Mouse (Mus musculus): ENCODE data around the gene Tef.
A peak's percentile ranks its signal among the peaks of the same experiment; 100 is the strongest.

Gene Tef

DNA sequence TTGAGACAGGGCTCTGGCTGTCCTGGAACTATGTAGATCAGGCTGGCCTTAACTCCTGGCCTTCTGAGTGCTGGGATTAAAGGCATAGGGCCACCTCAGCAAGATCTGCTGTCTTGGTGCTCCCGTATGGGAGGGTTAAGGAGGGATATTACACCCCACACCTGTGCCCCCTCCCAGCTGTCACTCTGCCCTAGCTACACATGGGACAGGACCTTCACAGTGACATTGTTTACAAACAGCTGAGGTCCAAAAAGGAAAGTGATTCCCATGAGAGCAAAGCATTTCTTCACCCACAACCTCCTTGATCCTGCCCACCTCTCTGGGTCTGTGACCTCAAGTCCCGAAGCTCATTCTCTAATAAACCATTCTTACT, 27.0 kb downstream of the Tef start:
- DNase-seq (ENCODE audit: low spot score), result no peak

DNA sequence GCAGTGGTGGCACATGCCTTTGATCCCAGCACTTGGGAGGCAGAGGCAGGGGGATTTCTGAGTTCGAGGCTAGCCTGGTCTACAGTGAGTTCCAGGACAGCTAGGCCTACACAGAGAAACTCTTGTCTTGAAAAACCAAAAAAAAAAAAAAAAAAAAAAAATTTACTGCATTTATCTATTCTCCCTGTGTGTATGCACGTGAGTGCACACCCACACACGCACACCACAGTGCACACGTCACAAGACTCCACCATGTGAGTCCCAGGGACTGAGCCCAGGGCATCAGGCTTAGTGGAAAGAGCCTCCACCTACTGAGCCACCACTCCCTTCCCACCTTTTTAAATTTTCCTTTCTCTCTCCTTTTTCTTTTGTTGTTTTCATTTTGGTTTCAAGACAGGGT, 28.3 kb downstream of the Tef start:
- no peak for DNase-seq (ENCODE audit: low spot score)

DNA sequence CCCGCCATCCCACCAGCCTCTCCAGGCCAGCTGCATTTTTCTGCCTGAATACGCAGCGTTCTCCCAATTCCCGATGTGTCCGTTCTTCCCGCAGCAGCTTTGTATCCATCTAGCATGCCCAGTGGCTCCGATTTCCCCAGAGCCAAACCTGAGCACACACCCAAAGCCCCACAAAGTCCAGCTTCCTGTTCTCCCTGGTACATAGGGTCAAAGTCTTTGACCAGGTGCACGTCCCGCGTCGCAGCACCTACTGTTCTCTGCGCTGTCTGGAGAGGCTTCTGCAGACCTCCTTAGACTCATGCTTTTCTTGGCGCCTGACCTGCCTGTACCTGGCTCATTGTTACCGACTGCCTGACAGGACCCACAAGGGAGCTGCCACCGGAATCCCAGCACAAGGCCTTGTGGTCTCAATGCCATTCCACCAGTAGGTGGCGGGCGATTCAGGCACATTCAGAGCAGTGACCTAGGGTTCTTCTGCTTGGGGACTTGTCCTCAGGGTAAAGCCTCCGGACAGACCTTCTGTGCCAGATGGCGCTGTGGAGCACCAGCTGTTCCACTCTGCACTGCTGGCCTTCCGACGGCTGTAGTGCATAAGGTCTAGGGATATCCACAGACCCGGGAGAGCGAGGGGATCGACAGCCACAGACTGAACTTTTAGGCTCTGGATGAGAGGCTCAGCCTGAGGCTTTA, 29.1 kb downstream of the Tef start:
- peak; percentile 79 for DNase-seq (ENCODE audit: low spot score)

DNA sequence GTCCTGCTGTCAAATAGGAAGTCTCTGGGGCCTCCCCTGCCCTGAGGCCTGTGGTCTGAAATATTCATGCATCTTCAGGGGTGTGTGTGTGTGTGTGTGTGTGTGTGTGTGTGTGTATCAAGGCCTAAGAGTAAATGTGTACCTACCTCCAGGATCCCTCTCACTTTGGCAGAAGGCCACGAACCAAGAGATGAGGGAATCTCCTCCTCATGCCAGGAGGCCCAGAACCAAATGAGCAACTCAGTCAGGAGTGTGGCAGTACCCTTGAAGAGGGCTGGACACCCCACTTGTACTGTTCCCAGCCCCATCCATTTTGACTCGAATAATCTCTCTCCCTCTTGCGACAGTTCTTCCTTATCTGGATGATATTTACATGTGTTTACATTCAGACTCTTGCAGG, 30.0 kb downstream of the Tef start:
- no peak for DNase-seq (ENCODE audit: low spot score)

- no peak for DNase-seq (ENCODE audit: low spot score)
Observed at GRCm38 (mm10) chr15:81833481-81833880, 31.3 kb downstream of the Tef start.

GRCm38 (mm10) chr15:81834171-81834841, 32.1 kb downstream of the Tef start:
- no peak for DNase-seq (ENCODE audit: low spot score)

DNA sequence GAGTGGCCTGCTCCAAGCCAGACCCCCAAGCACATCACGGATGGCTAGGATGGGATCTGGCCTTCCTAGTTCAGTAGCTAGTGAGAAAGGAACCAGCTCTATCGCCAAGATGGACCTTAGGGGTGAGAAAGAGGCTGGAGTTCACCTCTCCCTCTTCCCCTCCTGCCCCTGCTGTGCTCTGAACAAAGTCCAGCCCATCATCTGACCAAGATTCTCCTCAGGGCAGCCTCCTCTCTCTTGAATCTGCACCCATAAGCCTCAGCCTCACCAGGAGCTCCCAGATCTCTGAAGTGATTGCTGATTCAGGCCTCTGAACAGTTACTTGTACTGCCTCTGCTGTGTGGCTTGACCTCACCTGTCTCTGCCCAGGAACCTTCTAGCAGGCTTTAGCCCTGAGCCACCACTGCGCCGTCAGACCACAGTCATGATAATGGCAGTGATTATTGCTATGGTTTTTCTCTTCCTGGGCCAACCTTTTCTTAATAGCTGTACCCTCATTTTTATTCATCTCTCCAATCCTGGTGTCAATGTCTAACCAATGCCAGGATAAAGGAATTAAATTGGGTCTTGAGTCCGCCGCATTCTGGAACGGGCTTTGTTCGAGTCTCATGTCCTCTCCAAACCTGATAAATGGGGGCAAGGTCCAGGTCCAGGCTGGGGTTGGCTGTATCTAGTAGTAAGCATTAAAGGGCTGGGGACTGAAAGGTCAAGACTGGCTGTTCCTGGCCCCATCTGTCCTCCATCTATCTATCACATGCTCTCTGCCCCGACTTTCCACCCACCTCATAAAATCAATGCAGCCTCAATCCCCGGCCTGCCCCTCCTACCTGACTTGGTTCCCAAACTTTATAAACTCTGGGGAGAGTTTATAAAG, 33.0 kb downstream of the Tef start:
- no peak for DNase-seq (ENCODE audit: low spot score)

DNA sequence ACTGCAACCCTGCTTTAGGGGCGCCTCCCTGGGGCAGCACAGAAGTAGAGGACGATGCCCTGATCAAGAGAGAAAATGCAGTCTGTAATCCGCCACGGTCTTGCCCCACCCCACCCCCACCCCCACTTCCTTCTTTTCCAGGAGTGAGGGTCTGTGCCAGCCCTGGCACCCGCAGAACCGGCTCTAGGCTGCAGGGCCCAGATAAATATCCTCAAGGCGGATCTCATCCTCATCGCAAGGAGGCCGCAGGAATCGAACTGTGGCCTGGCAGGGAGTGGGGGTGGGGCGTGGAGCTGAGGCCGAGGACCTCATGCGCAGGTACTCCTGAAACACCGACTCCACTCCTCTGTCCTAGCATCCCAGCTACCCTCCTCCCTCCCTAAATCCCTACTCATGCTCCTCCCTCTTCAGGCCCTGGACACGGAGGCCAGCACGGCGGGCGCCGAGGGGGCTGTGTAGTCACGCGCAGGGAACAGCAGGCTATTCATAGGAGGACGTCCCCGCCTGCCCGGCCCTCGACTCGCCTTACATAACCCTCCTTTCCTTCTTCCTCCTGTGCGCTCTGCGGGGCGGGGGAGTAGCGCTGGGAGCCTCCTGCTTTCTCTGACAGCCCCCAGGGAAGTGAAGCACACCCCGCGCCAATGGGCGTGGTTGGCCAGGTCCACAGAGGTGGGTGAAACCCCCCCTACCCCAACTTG, 34.1 kb downstream of the Tef start:
- no peak for DNase-seq (ENCODE audit: low spot score)

- no peak for DNase-seq (ENCODE audit: low spot score)
Observed at GRCm38 (mm10) chr15:81836966-81837920, 35.0 kb downstream of the Tef start.

GRCm38 (mm10) chr15:81838554-81839235, 36.5 kb downstream of the Tef start:
- DNase-seq (ENCODE audit: low spot score), result no peak

- no peak for DNase-seq (ENCODE audit: low spot score)
Observed at GRCm38 (mm10) chr15:81839634-81840033, 37.4 kb downstream of the Tef start.

- DNase-seq (ENCODE audit: low spot score), result no peak
Observed at GRCm38 (mm10) chr15:81840306-81840705, 38.1 kb downstream of the Tef start.

DNA sequence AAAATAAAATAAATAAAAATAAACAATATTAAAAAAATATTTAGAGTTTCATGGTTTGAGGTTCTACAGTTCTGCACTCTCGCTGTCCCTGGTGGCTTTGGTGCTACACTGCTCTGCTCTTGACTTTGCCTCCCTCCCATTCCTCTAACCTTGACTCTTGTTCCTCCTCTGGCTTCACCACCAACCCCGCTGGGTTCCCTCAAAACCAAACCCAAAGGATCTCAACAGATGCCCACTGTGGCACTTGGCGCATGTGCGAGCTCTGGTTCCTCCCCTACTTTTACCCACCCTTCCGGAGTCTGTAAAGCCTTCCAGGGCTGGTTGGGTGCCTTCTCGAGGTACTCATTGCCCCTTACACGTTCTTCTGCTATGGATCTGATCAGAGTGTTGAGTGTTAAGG, 40.1 kb downstream of the Tef start:
- DNase-seq (ENCODE audit: low spot score), result no peak

GRCm38 (mm10) chr15:81845033-81845625, 42.9 kb downstream of the Tef start:
- no peak for DNase-seq (ENCODE audit: low spot score)

DNA sequence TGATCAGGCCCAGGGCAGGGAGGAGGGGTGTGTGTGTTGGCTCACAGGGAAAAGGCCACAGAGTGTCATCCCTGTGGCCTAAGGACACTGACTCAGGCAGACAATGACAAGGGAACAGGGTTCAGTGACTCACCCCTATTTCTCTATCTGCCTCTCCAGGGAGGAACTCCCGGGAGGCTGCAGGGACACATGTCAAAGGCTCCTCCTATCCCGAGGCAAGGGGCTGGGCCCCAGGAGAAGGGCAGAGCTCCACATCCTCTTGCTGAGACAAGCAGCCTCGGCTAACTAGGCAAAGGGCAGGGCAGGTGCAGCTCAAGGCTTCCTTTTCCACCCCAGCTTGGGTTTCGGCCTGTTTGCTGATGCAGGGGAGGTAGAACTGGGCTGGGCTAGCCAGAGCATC, 43.5 kb downstream of the Tef start:
- no peak for DNase-seq (ENCODE audit: low spot score)

DNA sequence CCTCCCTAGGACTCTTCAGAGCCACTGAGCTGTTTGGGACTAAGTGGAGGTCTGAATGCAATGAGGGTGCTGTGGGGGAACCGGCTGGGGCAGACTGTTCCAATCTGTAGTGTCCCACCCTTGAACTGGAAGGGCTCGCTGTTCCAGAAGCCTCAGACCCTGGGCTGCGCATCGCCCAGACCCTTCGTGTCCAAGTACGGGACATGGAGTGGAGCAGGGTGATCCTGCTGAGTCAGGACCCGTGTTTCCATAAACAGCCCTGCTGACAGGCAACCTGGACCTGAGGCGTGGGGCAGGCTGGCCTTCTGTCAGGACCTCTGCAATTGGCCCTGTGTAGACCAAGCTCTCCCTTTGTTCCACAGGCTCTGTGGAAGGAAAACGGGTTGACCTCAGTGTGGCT, 44.5 kb downstream of the Tef start:
- no peak for DNase-seq (ENCODE audit: low spot score)

DNA sequence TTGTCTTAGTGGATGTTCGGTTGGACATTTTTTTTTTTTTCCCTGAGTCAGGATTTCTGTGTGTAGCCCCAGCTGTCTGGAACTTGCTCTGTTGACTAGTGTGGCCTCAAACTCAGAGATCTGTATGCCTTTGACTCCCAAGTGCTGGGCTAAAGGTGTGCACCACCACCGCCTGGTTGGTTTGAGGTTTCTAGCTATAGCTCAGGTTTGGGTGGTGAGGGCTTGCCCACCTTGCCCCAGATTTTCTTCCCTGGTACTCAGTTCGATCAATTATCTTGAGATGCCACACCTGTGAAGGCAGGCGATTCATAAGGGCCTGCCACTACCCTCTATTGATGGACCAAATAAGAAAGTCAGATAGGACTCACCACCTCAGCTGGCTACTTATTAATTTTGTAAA, 44.9 kb downstream of the Tef start:
- DNase-seq (ENCODE audit: low spot score), result no peak

DNA sequence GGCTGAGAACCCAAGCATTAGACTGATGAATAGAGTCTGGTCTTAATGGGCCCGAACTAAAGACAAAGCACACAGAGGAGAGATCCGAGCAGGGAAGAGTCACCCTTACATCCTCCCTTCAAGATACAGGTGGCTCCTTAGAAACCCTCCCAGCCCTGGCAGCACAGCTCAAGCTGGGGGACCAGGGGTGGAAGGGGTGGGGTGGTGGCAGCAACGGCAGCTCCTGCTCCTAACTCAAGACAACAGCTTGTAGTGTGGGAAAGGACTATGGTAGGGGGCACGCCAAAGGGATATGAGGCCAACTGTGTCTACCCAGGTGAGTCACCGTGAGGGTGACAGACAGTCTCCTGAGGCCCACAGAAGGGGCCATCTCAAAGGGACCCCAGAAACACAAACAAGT, 45.6 kb downstream of the Tef start:
- no peak for DNase-seq (ENCODE audit: low spot score)

DNA sequence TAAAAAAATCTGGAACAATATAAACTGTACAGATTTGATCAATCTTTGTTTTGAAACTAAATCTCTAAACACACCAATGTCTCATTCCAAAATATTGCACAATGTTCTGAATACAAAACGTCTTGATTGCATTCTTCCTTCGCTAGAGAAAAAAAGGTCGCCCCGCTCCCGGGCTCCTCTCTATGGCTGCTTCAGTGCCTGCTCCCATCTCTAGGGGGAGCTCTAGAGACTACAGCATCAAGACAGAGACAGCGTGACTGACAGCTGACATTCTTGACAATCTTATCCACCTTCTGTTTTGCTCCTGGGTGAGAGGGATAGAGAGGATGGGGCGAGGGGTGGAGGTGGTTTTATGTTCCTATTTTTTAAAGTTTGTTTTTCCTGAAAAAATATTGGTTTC, 46.1 kb downstream of the Tef start:
- peak; percentile 55 for DNase-seq (ENCODE audit: low spot score)

GRCm38 (mm10) chr15:81849104-81849503, 46.9 kb downstream of the Tef start:
- no peak for DNase-seq (ENCODE audit: low spot score)

Data from spleen, adult 12 weeks (tissue).